Mouse (Mus musculus) adrenal gland, postnatal 25 days (tissue): ENCODE results near the gene Cpne8. TPM values are rescaled to one million over a fixed set of nuclear protein-coding genes. Genes with fewer than 3 reads are reported as not detected.
"Not testable (repeated sequence)": the region's sequence is repeated elsewhere in the genome, so short reads cannot be mapped to it uniquely, and the experiment has no call there.

ENCODE experiments used
- DNase-seq: peaks from one replicate; pipeline ENCODE4 v3.0.0; 2021; ENCODE audit warnings: mixed read lengths
- total RNA-seq: library from RNA; stranded (reverse); gene quantifications from 2 replicates; pipeline ENCODE4 v1.2.3, GENCODE M21; 2021

Gene Cpne8
- total RNA-seq, 1 experiment from 2014 or later: 7.4 TPM

GRCm38 (mm10) chr15:90616116-90616798, 63.0 kb downstream of the Cpne8 start:
- DNase-seq: no peak

DNA sequence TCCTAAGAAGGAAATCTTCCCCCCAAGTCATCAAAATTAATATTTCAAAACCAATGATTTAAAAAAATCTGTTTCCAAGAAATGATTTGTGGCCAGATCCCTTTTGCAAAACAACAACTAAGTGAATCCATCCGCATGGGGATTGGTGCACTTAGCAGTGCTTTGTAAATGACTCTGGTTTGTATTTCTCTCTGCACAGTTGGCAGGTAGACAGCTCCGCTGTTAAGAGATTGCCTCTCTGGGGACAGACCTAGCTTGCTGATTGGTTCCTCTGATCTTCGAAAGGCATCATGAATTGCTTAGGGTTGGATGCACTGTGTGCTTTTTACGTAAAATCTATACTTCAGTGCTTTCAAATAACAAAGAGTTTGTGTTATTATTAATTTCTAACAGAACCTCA, 68.5 kb downstream of the Cpne8 start:
- not testable (repeated sequence) for DNase-seq

DNA sequence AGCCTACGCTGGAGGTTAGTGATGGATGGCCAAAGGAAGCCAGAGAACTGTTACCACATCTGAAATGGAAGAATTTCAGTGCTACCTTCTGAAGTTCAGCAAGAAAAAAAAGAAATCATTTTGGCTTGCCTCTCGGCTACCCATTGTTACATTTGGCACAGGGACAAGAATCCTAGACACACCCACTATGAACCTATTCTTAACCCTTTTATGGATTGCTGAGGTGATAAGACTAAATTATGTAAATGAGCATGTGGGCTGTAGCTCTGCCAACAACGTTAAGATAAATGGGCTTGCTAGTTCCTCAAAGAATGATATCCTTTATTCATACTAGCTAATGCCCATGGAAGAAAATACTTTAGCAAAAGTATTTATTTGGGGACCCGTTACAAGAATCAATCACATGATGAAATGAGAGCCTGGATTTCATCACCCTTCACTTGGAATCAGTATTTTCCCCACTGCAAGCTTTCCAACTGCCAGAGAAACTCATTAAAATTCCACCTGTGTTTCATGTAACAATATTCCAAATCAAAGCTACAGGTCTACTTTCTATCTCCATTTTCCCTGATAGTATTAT, 69.3 kb downstream of the Cpne8 start:
- DNase-seq: no peak

- no peak for DNase-seq
These were observed 70.9 kb downstream of the Cpne8 start for GRCm38 (mm10) chr15:90608368-90608767.

DNA sequence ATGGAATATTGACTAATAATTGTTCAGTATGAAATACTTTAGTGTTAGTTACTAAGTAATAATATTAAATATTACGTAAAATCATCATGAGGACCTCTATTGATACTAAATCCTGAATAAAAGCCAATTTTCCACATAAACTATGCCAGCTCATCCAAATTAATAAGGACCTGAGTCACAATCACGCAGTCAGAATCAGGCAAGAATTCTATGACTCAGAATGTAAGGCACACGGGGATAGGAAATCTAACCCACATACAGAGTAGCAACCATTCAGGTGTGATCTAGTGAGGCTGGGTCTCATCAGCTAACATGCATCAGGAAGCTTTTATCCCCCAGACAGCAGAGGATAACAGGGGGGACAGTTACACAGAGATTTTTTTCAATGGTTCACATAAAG, 72.1 kb downstream of the Cpne8 start:
- DNase-seq: no peak

DNA sequence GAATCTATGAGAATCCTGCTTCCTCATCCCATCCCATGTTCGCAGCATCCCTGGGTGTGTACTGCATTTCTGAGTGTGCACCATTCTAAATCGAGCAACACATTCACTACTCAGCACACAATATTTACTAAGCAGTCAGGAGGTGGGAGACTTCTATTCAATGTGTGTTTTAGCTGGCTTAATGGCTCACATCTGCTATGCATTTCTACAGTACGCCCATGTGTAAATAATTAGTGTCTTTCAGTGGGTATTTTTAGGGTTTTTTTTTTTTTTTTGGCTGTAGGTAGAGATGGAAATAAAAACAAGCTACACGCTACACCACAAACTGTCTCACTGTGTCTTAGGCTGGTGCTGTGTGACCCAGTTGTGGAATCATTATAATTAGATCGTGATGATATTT, 75.6 kb downstream of the Cpne8 start:
- no peak for DNase-seq

DNA sequence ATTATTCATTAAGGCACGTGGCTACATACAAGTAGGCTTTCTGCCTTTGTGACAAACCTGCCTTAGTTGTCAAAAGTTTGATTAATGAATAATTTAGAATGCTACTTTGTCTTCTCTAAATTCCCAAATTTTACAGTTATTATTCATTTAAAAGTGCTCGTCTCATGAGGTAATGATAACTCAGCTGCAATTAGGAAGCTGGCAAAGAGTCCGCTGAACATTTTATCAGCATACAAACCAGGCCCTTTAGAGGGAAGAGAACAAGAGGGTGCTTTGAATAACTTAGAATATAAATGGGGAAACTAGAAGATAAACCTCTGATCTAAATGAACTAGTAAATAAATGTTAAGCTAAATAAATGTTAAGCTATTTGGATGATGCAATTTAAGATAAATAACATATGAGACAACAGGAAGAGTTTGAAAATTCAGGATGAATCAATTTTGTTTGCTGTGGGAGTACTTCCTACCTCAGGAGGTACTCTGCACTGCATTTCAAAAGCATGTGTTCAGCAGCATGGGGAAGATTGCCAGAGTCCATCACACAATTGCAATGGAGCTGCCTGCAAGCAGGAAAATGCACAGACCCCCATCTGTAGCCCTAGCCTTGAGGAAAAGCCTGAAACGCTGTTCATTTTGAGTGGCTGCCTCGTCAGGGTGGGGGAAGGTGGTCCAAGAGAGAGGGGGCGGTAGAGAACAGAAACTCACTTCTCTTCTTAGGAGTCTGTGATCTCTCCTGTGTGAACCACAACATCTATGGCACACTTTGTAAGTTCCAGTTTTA, 81.3 kb downstream of the Cpne8 start:
- no peak for DNase-seq

GRCm38 (mm10) chr15:90595592-90595991, 83.6 kb downstream of the Cpne8 start:
- no peak for DNase-seq

GRCm38 (mm10) chr15:90589587-90589986, 89.6 kb downstream of the Cpne8 start:
- no peak for DNase-seq

GRCm38 (mm10) chr15:90577402-90577801, 101.8 kb downstream of the Cpne8 start:
- no peak for DNase-seq

GRCm38 (mm10) chr15:90569246-90569645, 110.0 kb downstream of the Cpne8 start:
- no peak for DNase-seq

DNA sequence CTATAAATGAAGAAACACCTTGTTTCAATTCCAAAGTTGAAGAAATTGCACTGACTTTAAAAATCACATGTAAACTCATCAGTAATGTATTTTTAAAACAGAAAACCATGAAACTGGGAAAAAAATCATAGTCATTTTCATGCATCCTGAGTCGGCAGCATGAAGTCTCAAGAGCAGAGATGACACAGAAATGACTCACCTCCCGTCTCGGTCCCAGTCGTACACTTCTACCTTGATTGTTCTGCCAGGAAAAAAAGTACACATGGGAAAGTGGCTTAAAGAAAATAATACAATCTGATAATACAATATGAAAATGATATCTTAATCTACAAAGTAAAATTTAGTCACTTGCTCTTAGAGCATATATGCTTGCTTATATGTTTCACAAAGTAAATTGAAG, 111.2 kb downstream of the Cpne8 start:
- no peak for DNase-seq

GRCm38 (mm10) chr15:90563996-90564395, 115.2 kb downstream of the Cpne8 start:
- DNase-seq: no peak

- DNase-seq: no peak
These were observed 117.6 kb downstream of the Cpne8 start for GRCm38 (mm10) chr15:90561613-90562012.

- no peak for DNase-seq
These were observed 130.6 kb downstream of the Cpne8 start for GRCm38 (mm10) chr15:90548589-90548988.

DNA sequence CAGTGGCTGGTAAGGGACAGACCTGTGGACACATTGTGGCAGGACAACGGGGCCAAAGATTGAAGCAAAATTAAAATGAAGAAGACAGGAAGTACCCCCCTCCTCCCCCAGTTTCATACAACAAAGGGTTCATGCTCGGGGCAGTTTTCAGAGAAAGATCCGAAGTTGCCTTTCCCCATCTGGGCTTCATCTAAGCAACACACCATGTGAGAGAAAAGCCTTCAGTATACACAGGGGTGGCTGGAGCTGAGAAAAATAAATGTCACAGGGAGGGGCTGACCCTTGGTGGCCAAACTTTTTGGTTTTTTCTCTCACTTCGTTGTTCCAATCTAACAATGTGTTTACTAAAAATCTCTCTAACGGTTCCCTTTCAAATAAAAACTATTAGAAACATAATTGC, 135.8 kb downstream of the Cpne8 start:
- no peak for DNase-seq

- DNase-seq: no peak
These were observed 137.1 kb downstream of the Cpne8 start for GRCm38 (mm10) chr15:90542126-90542525.

GRCm38 (mm10) chr15:90536311-90537202, 142.7 kb downstream of the Cpne8 start:
- DNase-seq: no peak

DNA sequence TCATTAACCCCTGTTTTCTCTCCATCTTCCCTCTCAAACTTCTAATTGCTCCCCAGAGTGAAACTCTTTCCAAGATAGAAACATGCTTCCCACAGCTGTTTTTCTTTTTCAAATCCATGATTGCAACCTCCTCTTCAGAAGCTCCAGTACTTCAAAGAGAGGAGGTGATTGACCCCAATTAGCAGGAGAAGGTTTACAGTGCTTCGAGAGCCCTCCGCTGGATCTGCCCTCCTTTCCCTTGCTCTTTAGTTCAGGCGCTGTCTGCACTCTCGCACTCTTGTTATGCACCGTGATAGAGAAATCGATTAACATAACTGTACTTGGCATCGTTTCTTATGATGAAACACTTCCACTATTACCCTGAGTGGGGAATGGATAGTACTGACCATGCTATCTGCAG, 143.5 kb downstream of the Cpne8 start:
- DNase-seq: no peak

DNA sequence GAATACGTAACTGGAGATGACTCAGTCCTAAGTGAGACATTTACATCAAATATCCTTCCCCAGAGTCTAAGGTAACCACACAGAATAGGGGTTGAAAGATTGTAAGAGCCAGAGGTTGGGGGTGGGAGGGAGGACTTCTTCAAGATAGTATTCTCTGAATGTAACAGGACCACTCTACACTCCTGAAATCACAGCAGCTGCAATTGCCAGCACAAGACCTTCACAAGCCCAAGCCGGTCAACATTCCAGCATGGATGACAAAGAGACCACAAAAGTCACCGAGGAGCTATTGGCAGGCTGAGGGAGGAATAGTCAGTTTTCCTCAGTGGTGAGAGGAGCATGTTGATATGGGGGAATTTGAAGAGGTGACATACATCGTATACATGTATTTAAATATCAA, 166.5 kb downstream of the Cpne8 start:
- no peak for DNase-seq

- no peak for DNase-seq
These were observed 182.2 kb downstream of the Cpne8 start for GRCm38 (mm10) chr15:90497080-90497479.

- no peak for DNase-seq
These were observed 187.7 kb downstream of the Cpne8 start for GRCm38 (mm10) chr15:90491558-90491957.

- no peak for DNase-seq
These were observed 189.0 kb downstream of the Cpne8 start for GRCm38 (mm10) chr15:90490186-90490585.
